Mouse (Mus musculus) bone marrow macrophage, adult 2 months (primary cell): ENCODE results near the gene AC109138.7. TPM values are rescaled to one million over a fixed set of nuclear protein-coding genes. Genes with fewer than 3 reads are reported as not detected.
"Not testable (repeated sequence)": the region's sequence is repeated elsewhere in the genome, so short reads cannot be mapped to it uniquely, and the experiment has no call there.

ENCODE experiments used
- H3K27ac ChIP-seq: 2 replicates; pipeline ENCODE4 v1.5.1; 2012; ENCODE audit warnings: low read depth, low read length; ENCODE audit not compliant: insufficient read depth
- H3K4me1 ChIP-seq: 2 replicates; pipeline ENCODE4 v1.6.1; 2012; ENCODE audit warnings: low read length; ENCODE audit not compliant: control insufficient read depth, insufficient read depth
- H3K4me3 ChIP-seq: 2 replicates; pipeline ENCODE4 v1.5.1; 2012; ENCODE audit warnings: mild to moderate bottlenecking, low read length, moderate library complexity; ENCODE audit not compliant: insufficient read depth
- CTCF ChIP-seq: IDR thresholded peaks from 2 replicates; pipeline ENCODE4 v1.5.1; 2012; ENCODE audit warnings: low read depth, mild to moderate bottlenecking, low read length, moderate library complexity
- POLR2A ChIP-seq: IDR thresholded peaks from 2 replicates; pipeline ENCODE4 v1.6.1; 2012; ENCODE audit warnings: mild to moderate bottlenecking, low read depth, low read length, borderline replicate concordance
- polyA plus RNA-seq: library from polyadenylated mRNA; stranded (reverse); fragments of >200 nt; gene quantifications from 2 replicates; pipeline ENCODE4 v1.2.4, GENCODE M21; 2012; ENCODE audit not compliant: missing spikeins, insufficient read depth, insufficient read length

AC109138.7 gene
- polyA plus RNA-seq, 1 experiment: not detected

GRCm38 (mm10) chr19:4244775-4245174 is 30.6 kb downstream of the AC109138.7 start:
- Histone ChIP-seq H3K27ac (no peak overlapping the region), H3K4me1 (no peaks in the 10 kb centered on the region), H3K4me3 (no peak overlapping the region)
- TF ChIP-seq POLR2A (no peak), CTCF (no peak)

DNA sequence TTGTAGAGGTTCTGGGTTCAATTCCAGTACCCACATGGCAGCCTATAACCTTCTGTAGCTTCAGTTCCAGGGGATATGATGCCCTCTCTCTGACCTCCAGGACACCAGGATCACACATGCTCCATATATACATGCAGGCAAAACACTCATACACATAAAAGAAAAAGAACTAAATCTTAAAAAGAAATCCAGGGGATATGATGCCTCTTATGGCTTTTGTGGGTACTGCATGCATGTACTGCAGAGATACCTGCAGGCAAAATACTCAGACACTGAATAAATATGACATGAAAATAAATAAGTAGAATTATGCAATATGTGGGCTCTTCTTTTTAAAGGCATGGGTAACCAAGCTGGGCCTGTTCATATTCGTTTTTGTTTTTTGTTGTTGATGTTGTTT is 32.9 kb downstream of the AC109138.7 start:
- no peak overlapping the region for H3K27ac ChIP-seq
- TF ChIP-seq CTCF (no peak), POLR2A (no peak)
- H3K4me3 ChIP-seq: no peak overlapping the region
- H3K4me1 ChIP-seq: no peaks in the 10 kb centered on the region

DNA sequence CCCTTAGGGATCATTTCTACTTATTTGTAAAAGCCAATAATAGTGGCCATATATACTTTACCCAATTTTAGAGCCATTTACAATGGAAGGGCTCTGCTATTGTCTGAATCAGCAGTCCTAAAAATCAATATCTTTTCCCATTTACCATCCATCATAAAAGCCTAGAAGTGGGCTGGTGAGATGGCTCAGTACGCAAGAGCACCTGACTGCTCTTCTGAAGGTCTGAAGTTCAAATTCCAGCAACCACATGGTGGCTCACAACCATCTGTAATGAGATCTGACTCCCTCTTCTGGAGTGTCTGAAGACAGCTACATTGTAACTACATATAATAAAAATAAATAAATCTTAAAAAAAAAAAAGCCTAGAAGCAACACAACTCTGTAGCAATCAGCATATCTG is 34.5 kb downstream of the AC109138.7 start:
- not testable (repeated sequence) for H3K4me3 ChIP-seq, H3K4me1 ChIP-seq, H3K27ac ChIP-seq

DNA sequence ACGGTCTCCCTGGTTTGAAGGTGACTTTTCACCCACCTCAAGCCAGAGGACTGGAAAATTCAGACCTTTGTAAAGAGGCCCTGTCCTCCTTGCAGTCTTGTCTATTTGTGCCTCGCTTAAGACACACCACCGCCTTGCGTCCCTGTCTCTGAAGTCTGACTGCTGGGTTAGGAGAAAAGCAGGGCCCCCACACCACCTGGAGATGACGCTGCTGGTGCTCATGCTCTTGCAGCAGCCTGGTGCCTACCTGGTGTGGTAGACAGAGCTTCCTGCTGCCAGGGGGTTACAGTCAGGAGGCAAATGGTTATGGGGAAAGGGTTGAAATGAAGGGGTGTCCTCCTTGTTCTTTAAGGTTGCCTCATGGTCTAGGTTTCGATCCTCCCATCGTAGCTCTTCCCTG is 40.1 kb downstream of the AC109138.7 start:
- TF ChIP-seq POLR2A (no peak), CTCF (no peak)
- no peak overlapping the region for H3K27ac ChIP-seq
- peaks cover 4% of the 10 kb centered on the region; the same call in 1 of the 2 replicates for H3K4me1 ChIP-seq
- no peak overlapping the region for H3K4me3 ChIP-seq

- TF ChIP-seq POLR2A: no peak
- peak; percentile 18; the same call in 1 of the 2 replicates for TF ChIP-seq CTCF
- Histone ChIP-seq H3K4me1 (peaks cover 12% of the 10 kb centered on the region), H3K27ac (no peak overlapping the region), H3K4me3 (no peak overlapping the region)
Measured at GRCm38 (mm10) chr19:4255583-4256162, 41.5 kb downstream of the AC109138.7 start.

DNA sequence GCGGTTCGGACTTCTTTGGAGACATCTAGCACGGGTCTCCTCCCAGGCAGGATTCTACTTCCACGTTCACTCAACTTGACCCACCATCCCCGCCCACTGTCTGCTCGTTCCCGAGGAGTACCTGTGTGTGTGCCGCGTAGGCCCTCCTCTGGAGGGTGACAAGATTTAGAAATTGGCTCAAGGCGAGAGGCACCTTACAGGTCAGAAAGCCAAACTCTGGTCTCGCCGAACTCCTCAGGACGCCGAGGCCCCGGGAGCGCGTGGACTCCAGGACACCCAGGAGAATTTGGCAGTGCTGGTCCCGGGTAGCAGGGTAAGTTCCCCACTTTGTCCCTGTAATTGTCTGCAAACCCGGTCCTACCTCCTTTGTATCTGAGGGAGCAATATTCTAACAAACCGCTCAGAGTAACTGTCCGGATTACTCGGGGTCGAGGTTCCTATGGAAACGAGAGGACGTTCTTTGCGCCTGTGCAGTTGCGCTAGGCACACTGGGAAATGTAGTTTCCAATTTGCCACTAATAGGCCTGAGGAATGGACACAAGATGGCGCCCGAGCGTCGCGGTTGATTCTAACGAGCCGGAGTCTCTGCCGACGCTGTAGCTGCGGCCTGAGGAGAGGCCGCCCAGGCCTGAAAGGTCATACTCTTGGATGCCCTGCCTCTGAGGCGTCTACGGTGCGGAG is 43.2 kb downstream of the AC109138.7 start:
- H3K27ac ChIP-seq: no peak overlapping the region

DNA sequence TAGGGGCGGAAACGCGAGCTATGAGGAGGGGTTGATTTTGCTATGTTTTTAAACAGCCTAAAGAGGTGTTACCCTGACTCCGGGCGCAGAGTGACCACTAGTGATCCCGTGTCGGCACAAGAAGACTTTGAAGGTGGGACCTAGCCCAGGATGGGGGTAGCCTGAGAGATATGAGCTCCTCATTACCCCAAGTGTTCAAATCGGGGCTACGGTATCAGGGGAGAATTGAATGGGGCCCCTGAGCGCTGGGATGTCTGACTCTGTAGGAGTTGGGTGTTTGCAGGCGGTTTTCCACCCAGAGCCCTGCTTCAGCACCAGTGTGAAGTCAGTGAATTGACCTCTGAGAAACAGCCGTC is 43.7 kb downstream of the AC109138.7 start:
- peaks cover 31% of the 10 kb centered on the region for H3K4me1 ChIP-seq
- no peak overlapping the region for H3K27ac ChIP-seq
- TF ChIP-seq POLR2A (no peak), CTCF (peak; percentile 4; the same call in 1 of the 2 replicates)
- no peak overlapping the region for H3K4me3 ChIP-seq

More for the DNA sequence above, 43.2 kb downstream of the AC109138.7 start:
- TF ChIP-seq POLR2A (no peak), CTCF (peak; percentile 41; the same call in 1 of the 2 replicates)
- Histone ChIP-seq H3K4me3 (peak overlapping the region; percentile 67), H3K4me1 (peaks cover 26% of the 10 kb centered on the region)

DNA sequence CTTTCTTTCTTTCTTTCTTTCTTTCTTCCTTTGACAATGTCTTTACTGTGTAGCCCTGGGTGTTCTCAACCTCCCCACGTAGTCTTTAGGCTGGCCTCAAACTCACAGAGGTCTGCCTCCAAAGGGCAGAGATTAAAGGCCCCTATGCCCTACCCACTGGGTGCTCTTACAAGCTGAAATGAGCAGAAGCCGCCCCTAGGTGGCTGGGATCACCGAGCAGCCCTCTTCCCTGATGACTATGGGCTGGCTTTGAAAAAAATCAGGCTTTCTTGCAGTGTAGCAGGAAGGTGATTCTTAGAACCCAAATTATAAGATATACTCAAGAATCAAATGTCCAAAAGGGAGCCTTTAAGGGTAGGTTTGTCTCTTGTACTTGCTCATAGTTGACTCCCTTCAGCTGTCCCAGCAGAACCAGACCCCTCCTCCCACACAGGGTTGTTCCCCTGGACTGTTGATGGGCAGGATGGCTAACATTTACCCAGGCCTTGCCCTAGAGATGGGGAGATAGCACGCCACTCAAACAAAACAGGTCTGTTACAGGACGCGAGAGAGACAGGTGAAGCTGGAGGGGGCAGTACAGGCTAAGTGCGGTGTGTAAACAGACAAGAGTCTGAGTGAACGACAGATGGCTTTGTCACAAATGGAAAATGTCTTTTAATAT is 47.0 kb downstream of the AC109138.7 start:
- TF ChIP-seq CTCF: no peak
- no peak overlapping the region for H3K4me3 ChIP-seq
- no peak overlapping the region for H3K27ac ChIP-seq
- H3K4me1 ChIP-seq: peaks cover 47% of the 10 kb centered on the region

- H3K27ac ChIP-seq: peak overlapping the region; percentile 92
- TF ChIP-seq POLR2A (no peak), CTCF (no peak)
- no peak overlapping the region for H3K4me3 ChIP-seq
- peaks cover 48% of the 10 kb centered on the region for H3K4me1 ChIP-seq
Measured at GRCm38 (mm10) chr19:4262756-4263155, 48.6 kb downstream of the AC109138.7 start.

DNA sequence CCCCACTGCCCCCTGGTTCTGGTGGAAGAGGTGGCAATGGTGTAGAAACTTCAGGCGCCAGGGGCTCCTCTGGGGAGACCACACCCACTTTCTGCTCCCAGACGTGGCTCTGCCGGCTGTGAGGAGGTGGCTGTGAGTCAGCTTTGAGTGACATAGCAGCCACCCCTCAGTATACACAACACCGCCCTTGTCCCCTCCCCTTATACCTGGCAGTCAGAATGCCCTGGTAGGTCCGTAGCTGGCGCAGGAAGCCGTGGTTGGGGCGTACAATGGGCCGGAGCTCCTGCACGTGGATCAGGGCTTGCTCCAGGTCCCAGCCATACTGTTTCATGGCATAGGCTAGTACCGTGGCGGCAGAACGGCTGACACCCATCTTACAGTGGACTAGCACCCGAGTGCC is 49.5 kb downstream of the AC109138.7 start:
- H3K4me3 ChIP-seq: no peak overlapping the region
- peak overlapping the region; percentile 92; the same call in 1 of the 2 replicates for H3K27ac ChIP-seq
- H3K4me1 ChIP-seq: peaks cover 51% of the 10 kb centered on the region
- no peak for TF ChIP-seq POLR2A
- no peak for TF ChIP-seq CTCF
